Mouse (Mus musculus) hindbrain, embryonic 14.5 days (tissue): ENCODE measurements around the gene Prkar2a. TPM values are rescaled to one million over a fixed set of nuclear protein-coding genes. Genes with fewer than 3 reads are reported as not detected.
A peak's percentile ranks its signal among the peaks of the same experiment; 100 is the strongest.
"Not testable (repeated sequence)": the region's sequence is repeated elsewhere in the genome, so short reads cannot be mapped to it uniquely, and the experiment has no call there.

ENCODE experiments used
- ATAC-seq: fragments of 200-750 bp; cut with Nextera tagmentation; 2 replicates; pipeline ENCODE4 v1.8.0; 2017; ENCODE audit warnings: moderate number of reproducible peaks, mild to moderate bottlenecking, moderate TSS enrichment, moderate library complexity; ENCODE audit not compliant: low FRiP score
- DNase-seq: peaks from one replicate; pipeline ENCODE4 v3.0.0-alpha.2; 2015; ENCODE audit warnings: low spot score
- H3K27ac ChIP-seq: fragments of 300-500 bp; sonication (generic); 2 replicates; pipeline ENCODE4 v1.5.1; 2014; ENCODE audit warnings: mild to moderate bottlenecking, moderate library complexity
- H3K27me3 ChIP-seq: fragments of 300-500 bp; sonication (generic); 2 replicates; pipeline ENCODE4 v1.6.1; 2014; ENCODE audit warnings: mild to moderate bottlenecking, low read length, mixed read lengths; ENCODE audit not compliant: control insufficient read depth, insufficient read depth
- H3K36me3 ChIP-seq: fragments of 300-500 bp; sonication (generic); replicated peaks from 2 replicates; pipeline ENCODE4 v1.6.1; 2014; ENCODE audit not compliant: control insufficient read depth, insufficient read depth
- H3K4me1 ChIP-seq: fragments of 300-500 bp; sonication (generic); replicated peaks from 2 replicates; pipeline ENCODE4 v1.6.1; 2014; ENCODE audit warnings: antibody characterized with exemption, low read length, mixed read lengths; ENCODE audit not compliant: control insufficient read depth, insufficient read depth
- H3K4me2 ChIP-seq: fragments of 300-500 bp; sonication (generic); replicated peaks from 2 replicates; pipeline ENCODE4 v1.6.1; 2014; ENCODE audit warnings: mild to moderate bottlenecking, moderate library complexity
- H3K4me3 ChIP-seq: fragments of 300-500 bp; sonication (generic); replicated peaks from 2 replicates; pipeline ENCODE4 v1.5.1; 2014; ENCODE audit warnings: mild to moderate bottlenecking, low read length
- H3K9ac ChIP-seq: fragments of 300-500 bp; sonication (generic); 2 replicates; pipeline ENCODE4 v1.6.1; 2014
- H3K9me3 ChIP-seq: fragments of 300-500 bp; sonication (generic); 2 replicates; pipeline ENCODE4 v1.6.1; 2016; ENCODE audit warnings: low read length; ENCODE audit not compliant: control insufficient read depth
- WGBS: fragments of 180-500 bp; shearing (Covaris S2); extraction: QIAGEN DNeasy Blood & Tissue Kit; methylation state at CpG from one replicate; pipeline ENCODE4 v1.1.7; 2014; 5-methylcytosine and 5-hydroxymethylcytosine counted together
- polyA plus RNA-seq: library from polyadenylated mRNA; unstranded; fragments of >200 nt; fragmentation: Nextera tagmentation; extraction: Ambion mirVana; gene quantifications from 2 replicates; pipeline ENCODE4 v1.2.1, GENCODE M21; 2014

The Prkar2a gene
- 70.8 and 82.7 TPM in 2 replicates for polyA plus RNA-seq

GRCm38 (mm10) chr9:108689106-108689505 lies at the start of gene Prkar2a:
Gene Prkar2a, plus strand, starts transcription at chr9:108689314.
- peaks cover 24% of the 10 kb centered on the region for H3K4me1 ChIP-seq
- no peak within 1 kb of the TSS for H3K4me2 ChIP-seq
- DNase-seq = peak; percentile 66
- no peaks in the 10 kb centered on the region for H3K9me3 ChIP-seq
- no peak within 1 kb of the TSS for H3K9ac ChIP-seq
- H3K4me3 ChIP-seq = no peak within 1 kb of the TSS
- H3K36me3 ChIP-seq = peaks cover 14% of the 10 kb centered on the region; the same call in 1 of the 2 replicates
- H3K27ac ChIP-seq = peak within 1 kb of the TSS; percentile 55
- ATAC-seq = no peak
- WGBS = 26% methylated on average over 1 of the region's 1 CpGs
- H3K27me3 ChIP-seq = no peaks in the 10 kb centered on the region

DNA sequence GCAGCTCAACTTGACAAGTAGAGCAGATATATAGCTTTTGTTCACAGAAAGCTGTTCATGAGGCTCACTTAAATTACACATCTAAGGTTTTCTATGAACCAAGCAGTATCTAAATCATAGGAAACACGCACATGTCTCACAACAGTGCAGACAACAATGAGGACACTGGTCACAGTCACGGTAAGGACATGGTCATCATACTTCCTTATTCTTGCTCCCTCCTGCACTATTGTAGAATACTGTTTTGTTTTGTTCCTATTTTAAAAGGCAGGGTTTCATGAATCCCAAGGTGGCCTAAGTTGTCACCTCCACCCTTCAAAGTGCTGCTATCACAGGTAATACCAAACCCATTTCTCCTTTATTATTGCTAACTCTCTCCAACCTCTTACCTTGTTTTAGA lies 49.3 kb upstream of the Prkar2a start:
- DNase-seq (no peak), ATAC-seq (no peak)
- peaks cover 36% of the 10 kb centered on the region for H3K36me3 ChIP-seq
- no peaks in the 10 kb centered on the region for H3K4me1 ChIP-seq
- no peak overlapping the region for H3K4me3 ChIP-seq
- 91% methylated on average over 2 of the region's 2 CpGs for WGBS
- H3K9me3 ChIP-seq = no peaks in the 10 kb centered on the region
- H3K27me3 ChIP-seq = no peaks in the 10 kb centered on the region
- H3K4me2 ChIP-seq = no peak overlapping the region
- H3K27ac ChIP-seq = no peak overlapping the region
- no peak overlapping the region for H3K9ac ChIP-seq

GRCm38 (mm10) chr9:108648166-108648565 lies 40.9 kb upstream of the Prkar2a start:
- 46% methylated on average over 10 of the region's 10 CpGs for WGBS
- peaks cover 15% of the 10 kb centered on the region for H3K36me3 ChIP-seq
- no peak for ATAC-seq
- peak overlapping the region; percentile 75 for H3K9ac ChIP-seq
- peak overlapping the region; percentile 82 for H3K4me2 ChIP-seq
- no peaks in the 10 kb centered on the region for H3K27me3 ChIP-seq
- no peak overlapping the region for H3K27ac ChIP-seq
- H3K4me1 ChIP-seq = peaks cover 22% of the 10 kb centered on the region
- DNase-seq = no peak
- peak overlapping the region; percentile 60 for H3K4me3 ChIP-seq
- no peaks in the 10 kb centered on the region for H3K9me3 ChIP-seq

DNA sequence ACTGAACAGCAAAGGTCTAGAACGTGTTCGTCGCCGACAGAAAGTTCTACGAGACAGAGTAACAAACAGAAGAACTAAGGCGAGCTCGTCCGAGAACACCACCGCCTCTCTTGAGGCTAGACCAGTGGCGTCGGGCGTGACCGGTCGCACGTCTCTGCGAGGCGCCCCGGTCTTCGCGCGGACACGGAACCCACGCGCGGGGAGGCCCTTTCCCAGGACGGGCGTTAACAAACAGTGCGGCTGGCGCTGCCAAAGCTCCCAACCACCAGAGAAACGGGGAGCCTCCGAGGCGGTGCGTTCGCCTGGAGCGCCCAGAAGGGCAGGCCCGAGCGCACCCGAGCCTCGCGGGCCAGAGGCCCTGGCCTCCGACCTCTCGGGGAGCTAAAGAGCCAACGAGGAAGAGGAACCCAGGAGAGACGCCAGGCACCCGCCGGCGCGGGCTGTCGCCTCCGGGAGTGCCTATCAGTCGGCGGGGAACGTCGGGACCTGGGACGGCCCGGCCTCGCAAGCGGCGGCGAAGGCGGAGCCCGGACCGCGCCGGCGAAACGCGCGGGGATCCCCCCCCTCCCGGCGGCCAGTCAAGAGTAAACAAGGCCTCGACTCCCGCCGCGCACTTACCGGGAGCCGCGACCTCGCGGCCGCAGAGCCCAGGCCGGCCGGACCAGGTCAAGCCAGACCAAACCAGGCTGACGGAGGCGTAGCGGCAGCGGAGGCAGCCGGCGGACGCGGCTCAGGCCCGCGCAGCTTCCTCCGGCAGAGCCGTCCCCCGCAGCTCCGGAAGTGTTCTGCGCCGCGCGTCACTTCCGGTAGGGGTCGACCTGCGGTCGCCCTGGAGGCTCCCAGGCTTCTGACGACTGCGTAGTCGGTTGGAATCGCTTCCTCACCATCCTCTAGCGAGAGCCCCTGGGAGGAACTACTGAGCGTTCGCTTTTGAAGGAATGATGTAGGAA lies 40.2 kb upstream of the Prkar2a start, which contains the start of gene Arih2:
TSS of gene Arih2 (minus strand) at position 776 of the 950 bp plus-strand sequence.
- Histone ChIP-seq H3K4me3 (peak within 1 kb of the TSS; percentile 60), H3K4me2 (peak within 1 kb of the TSS; percentile 82), H3K36me3 (0 out of 2 replicates have a peak, but pooled peaks cover 8% of the 10 kb centered on the region), H3K27me3 (no peaks in the 10 kb centered on the region), H3K9ac (peak within 1 kb of the TSS; percentile 75), H3K4me1 (peaks cover 22% of the 10 kb centered on the region), H3K27ac (peak within 1 kb of the TSS; percentile 87), H3K9me3 (no peaks in the 10 kb centered on the region)
- peak; percentile 99 for ATAC-seq
- under 1% methylated on average over 106 of the region's 112 CpGs for WGBS
- DNase-seq = peak; percentile 97

DNA sequence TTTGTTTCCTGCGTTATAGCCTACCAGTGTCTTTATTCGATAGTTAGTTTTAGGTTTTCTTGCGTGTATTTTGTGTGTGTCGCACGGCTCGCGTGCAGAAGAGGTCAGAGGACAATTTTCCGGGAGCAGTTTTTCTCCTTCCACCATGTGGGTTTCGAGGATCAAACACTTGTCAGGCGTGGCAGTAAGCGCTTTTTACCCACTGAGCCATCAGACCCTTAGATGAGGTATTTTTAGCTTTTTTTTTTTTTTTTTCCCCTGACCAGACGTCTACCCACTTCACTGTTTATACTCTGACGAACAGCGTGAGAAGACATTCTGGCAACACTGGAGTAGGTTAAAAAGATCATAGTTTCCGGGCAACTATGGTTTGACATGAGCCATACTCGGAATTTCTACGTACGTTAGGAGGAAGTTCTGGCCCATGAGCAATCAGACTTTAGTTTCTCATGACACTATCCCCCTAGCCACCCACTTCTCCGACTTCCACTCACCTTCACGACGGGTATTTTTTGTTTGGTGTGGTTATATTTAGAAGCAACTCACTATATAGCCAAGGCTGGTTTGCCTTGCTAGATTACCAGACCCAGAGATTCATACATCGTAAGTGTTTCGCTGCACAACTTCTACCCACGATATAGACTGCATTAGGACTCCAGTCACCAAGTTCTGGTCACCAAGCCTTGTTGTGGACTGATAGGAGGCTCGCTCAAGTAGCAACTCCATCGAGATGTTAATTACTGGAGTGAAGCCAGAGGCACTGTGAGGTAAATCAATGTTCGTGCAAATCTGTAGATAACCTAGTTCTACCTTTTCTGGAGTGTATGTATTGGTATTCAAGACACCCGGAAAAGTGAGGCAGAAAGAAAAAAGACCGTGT lies 39.3 kb upstream of the Prkar2a start:
- H3K4me1 ChIP-seq = peaks cover 22% of the 10 kb centered on the region
- WGBS = 34% methylated on average over 29 of the region's 29 CpGs
- peak overlapping the region; percentile 75 for H3K9ac ChIP-seq
- no peaks in the 10 kb centered on the region for H3K27me3 ChIP-seq
- H3K4me2 ChIP-seq = peak overlapping the region; percentile 82
- H3K4me3 ChIP-seq = peak overlapping the region; percentile 60
- 0 out of 2 replicates have a peak, but pooled peaks cover 6% of the 10 kb centered on the region for H3K36me3 ChIP-seq
- H3K27ac ChIP-seq = peak overlapping the region; percentile 87
- ATAC-seq (peak; percentile 45; the same call in 1 of the 2 replicates), DNase-seq (no peak)
- H3K9me3 ChIP-seq = no peaks in the 10 kb centered on the region

DNA sequence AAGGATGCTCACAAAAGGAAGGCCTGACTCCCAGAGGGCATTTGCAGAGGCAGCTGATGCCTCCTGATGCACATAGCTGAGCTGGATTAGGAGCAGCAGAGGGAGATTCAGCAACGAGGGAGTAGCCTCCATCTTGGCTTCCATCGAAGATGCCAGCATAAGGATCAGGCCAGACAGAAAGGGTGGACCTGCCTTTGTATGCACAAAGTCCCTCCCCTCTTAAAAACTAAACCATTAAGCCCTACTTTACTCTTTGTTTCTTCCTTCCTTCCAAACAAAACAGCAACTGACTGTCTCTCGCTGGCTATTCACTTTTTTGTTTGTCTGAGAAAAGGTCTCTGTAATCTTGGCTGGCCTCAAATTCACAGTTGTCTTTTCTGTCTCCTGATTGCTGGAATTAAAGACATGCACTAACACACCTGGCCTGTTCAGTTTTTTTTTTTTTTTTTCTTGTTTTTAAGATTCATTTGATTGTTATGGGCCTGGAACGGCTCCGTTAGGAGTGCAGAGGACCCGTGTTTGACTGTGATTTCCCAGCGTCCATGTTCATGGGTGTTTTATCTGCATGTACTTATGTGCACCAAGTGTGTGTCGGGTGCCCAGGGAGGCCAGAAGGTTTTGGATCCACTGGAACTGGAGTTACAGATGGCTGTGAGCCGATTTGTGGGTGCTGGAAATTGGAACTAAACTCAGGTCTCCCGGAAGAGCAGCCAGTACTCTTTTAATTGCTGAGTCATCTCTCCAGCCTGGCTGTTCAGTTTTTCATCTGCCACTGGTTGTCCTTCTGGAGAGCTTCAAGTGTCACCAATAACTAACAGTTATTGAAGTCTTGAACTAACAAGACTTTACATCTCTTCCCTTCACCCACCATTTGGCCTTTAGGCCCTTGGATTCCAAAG lies 34.3 kb upstream of the Prkar2a start:
- Histone ChIP-seq H3K27me3 (no peaks in the 10 kb centered on the region), H3K4me3 (no peak overlapping the region), H3K9ac (no peak overlapping the region), H3K4me2 (no peak overlapping the region), H3K36me3 (no peaks in the 10 kb centered on the region), H3K27ac (no peak overlapping the region), H3K4me1 (peaks cover 5% of the 10 kb centered on the region; the same call in 1 of the 2 replicates), H3K9me3 (no peaks in the 10 kb centered on the region)
- WGBS = 82% methylated on average over 10 of the region's 10 CpGs
- ATAC-seq (no peak), DNase-seq (no peak)

GRCm38 (mm10) chr9:108655865-108656264 lies 33.2 kb upstream of the Prkar2a start:
- not testable (repeated sequence) for H3K4me2 ChIP-seq, H3K9ac ChIP-seq, H3K36me3 ChIP-seq, H3K4me1 ChIP-seq, H3K4me3 ChIP-seq, H3K9me3 ChIP-seq, ATAC-seq, DNase-seq, H3K27me3 ChIP-seq, H3K27ac ChIP-seq
- 88% methylated on average over 7 of the region's 7 CpGs for WGBS
